Mouse (Mus musculus) heart, postnatal 0 days (tissue): ENCODE measurements at regions not wholly inside any gene's neighbourhood (a gene's known extent, or its start where the extent isn't known, plus 50 kb on each side); places are given as distances from the start of the nearest gene placed in this dataset.

ENCODE experiments used
- CTCF ChIP-seq: IDR thresholded peaks from 2 replicates; pipeline ENCODE4 v1.5.1; 2016; ENCODE audit warnings: antibody characterized with exemption, control low read depth, low read depth
- EP300 ChIP-seq: IDR thresholded peaks from 2 replicates; pipeline ENCODE4 v1.6.1; 2016; ENCODE audit warnings: antibody characterized with exemption, low read depth

DNA sequence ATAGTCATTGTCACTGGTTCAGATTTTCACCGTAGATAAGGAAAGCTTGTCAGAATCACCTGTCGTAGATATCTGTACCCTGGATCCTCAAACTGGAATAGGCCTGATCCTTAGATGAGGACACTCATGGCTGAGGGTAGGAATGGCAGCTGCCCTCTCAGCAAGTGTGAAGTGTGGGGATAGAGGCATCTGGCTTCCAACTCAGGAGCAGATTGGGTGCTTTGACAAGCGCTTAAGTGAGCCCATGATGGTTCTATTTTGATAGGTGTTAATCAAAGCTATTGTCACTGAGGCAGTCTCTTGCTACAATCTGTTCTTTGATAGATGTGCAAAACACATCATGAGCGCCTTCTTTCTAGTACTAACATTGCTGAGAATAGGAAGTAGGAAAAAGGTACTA, 114.9 kb upstream of the Kcnip4 start:
- TF ChIP-seq CTCF (no peak), EP300 (no peak)
